Mouse (Mus musculus) neural tube, embryonic 13.5 days (tissue): ENCODE measurements around the gene Col8a1. TPM values are rescaled to one million over a fixed set of nuclear protein-coding genes. Genes with fewer than 3 reads are reported as not detected.
A peak's percentile ranks its signal among the peaks of the same experiment; 100 is the strongest.

ENCODE experiments used
- ATAC-seq: fragments of 200-750 bp; cut with Nextera tagmentation; 2 replicates; pipeline ENCODE4 v1.8.0; 2017; ENCODE audit warnings: low read depth, mild to moderate bottlenecking, moderate TSS enrichment, moderate library complexity
- H3K27ac ChIP-seq: fragments of 300-500 bp; sonication (generic); replicated peaks from 2 replicates; pipeline ENCODE4 v1.5.1; 2015; ENCODE audit warnings: moderate library complexity, mild to moderate bottlenecking, inconsistent platforms
- H3K27me3 ChIP-seq: fragments of 300-500 bp; sonication (generic); 2 replicates; pipeline ENCODE4 v1.6.1; 2015; ENCODE audit warnings: mild to moderate bottlenecking, inconsistent platforms
- H3K36me3 ChIP-seq: fragments of 300-500 bp; sonication (generic); 2 replicates; pipeline ENCODE4 v1.6.1; 2015; ENCODE audit warnings: mild to moderate bottlenecking, inconsistent platforms
- H3K4me1 ChIP-seq: fragments of 300-500 bp; sonication (generic); replicated peaks from 2 replicates; pipeline ENCODE4 v1.6.1; 2015; ENCODE audit warnings: inconsistent platforms
- H3K4me2 ChIP-seq: fragments of 300-500 bp; sonication (generic); 2 replicates; pipeline ENCODE4 v1.6.1; 2015; ENCODE audit warnings: inconsistent platforms, mild to moderate bottlenecking, moderate library complexity
- H3K4me3 ChIP-seq: fragments of 300-500 bp; sonication (generic); 2 replicates; pipeline ENCODE4 v1.5.1; 2015; ENCODE audit warnings: mild to moderate bottlenecking, inconsistent platforms
- H3K9ac ChIP-seq: fragments of 300-500 bp; sonication (generic); 2 replicates; pipeline ENCODE4 v1.6.1; 2015; ENCODE audit warnings: moderate library complexity, mild to moderate bottlenecking, inconsistent platforms
- H3K9me3 ChIP-seq: fragments of 300-500 bp; sonication (generic); 2 replicates; pipeline ENCODE4 v1.6.1; 2016; ENCODE audit warnings: inconsistent platforms
- WGBS: fragments of 180-500 bp; shearing (Covaris S2); methylation state at CpG from one replicate; pipeline ENCODE4 v1.1.7; 2015; 5-methylcytosine and 5-hydroxymethylcytosine counted together
- polyA plus RNA-seq: library from polyadenylated mRNA; unstranded; fragments of >200 nt; fragmentation: Nextera tagmentation; extraction: Ambion mirVana; gene quantifications from 2 replicates; pipeline ENCODE4 v1.2.1, GENCODE M21; 2015

Gene Col8a1
- polyA plus RNA-seq, 1 experiment from 2014 or later, result 5.2 TPM

- no peaks in the 10 kb centered on the region for H3K4me1 ChIP-seq
- no peak overlapping the region for H3K27ac ChIP-seq
- no peak overlapping the region for H3K4me2 ChIP-seq
- no peak overlapping the region for H3K4me3 ChIP-seq
- no peaks in the 10 kb centered on the region for H3K27me3 ChIP-seq
- ATAC-seq, result no peak
- no peaks in the 10 kb centered on the region for H3K9me3 ChIP-seq
- H3K36me3 ChIP-seq, result no peaks in the 10 kb centered on the region
- H3K9ac ChIP-seq, result no peak overlapping the region
- WGBS, result 81% methylated on average over 3 of the region's 3 CpGs
Observed at GRCm38 (mm10) chr16:57662661-57663060, 91.9 kb downstream of the Col8a1 start.

- 79% methylated on average over 2 of the region's 2 CpGs for WGBS
- H3K4me3 ChIP-seq, result no peak overlapping the region
- H3K9me3 ChIP-seq, result no peaks in the 10 kb centered on the region
- no peaks in the 10 kb centered on the region for H3K36me3 ChIP-seq
- H3K4me2 ChIP-seq, result no peak overlapping the region
- H3K9ac ChIP-seq, result no peak overlapping the region
- no peaks in the 10 kb centered on the region for H3K4me1 ChIP-seq
- ATAC-seq, result no peak
- H3K27me3 ChIP-seq, result no peaks in the 10 kb centered on the region
- no peak overlapping the region for H3K27ac ChIP-seq
Observed at GRCm38 (mm10) chr16:57649888-57650287, 104.6 kb downstream of the Col8a1 start.

- no peak overlapping the region for H3K4me2 ChIP-seq
- H3K27me3 ChIP-seq, result no peaks in the 10 kb centered on the region
- no peak overlapping the region for H3K27ac ChIP-seq
- 74% methylated on average over 10 of the region's 10 CpGs for WGBS
- ATAC-seq, result no peak
- H3K36me3 ChIP-seq, result no peaks in the 10 kb centered on the region
- H3K9me3 ChIP-seq, result no peaks in the 10 kb centered on the region
- no peak overlapping the region for H3K9ac ChIP-seq
- H3K4me3 ChIP-seq, result no peak overlapping the region
- no peaks in the 10 kb centered on the region for H3K4me1 ChIP-seq
Observed at GRCm38 (mm10) chr16:57641346-57641885, 113.1 kb downstream of the Col8a1 start.

GRCm38 (mm10) chr16:57634766-57635165 lies 119.8 kb downstream of the Col8a1 start:
- H3K36me3 ChIP-seq, result no peaks in the 10 kb centered on the region
- no peaks in the 10 kb centered on the region for H3K9me3 ChIP-seq
- no peaks in the 10 kb centered on the region for H3K27me3 ChIP-seq
- 63% methylated on average over 5 of the region's 5 CpGs for WGBS
- no peak for ATAC-seq
- no peaks in the 10 kb centered on the region for H3K4me1 ChIP-seq
- H3K27ac ChIP-seq, result no peak overlapping the region
- H3K9ac ChIP-seq, result no peak overlapping the region
- H3K4me3 ChIP-seq, result no peak overlapping the region
- H3K4me2 ChIP-seq, result no peak overlapping the region

- H3K9me3 ChIP-seq, result no peaks in the 10 kb centered on the region
- no peak overlapping the region for H3K4me3 ChIP-seq
- H3K36me3 ChIP-seq, result no peaks in the 10 kb centered on the region
- H3K27ac ChIP-seq, result no peak overlapping the region
- no peak overlapping the region for H3K9ac ChIP-seq
- H3K27me3 ChIP-seq, result no peaks in the 10 kb centered on the region
- ATAC-seq, result peak; percentile 69; the same call in 1 of the 2 replicates
- no peak overlapping the region for H3K4me2 ChIP-seq
- no peaks in the 10 kb centered on the region for H3K4me1 ChIP-seq
- 14% methylated on average over 6 of the region's 6 CpGs for WGBS
Observed at GRCm38 (mm10) chr16:57634191-57634590, 120.3 kb downstream of the Col8a1 start.

GRCm38 (mm10) chr16:57611768-57612167 lies 142.8 kb downstream of the Col8a1 start:
- no peak overlapping the region for H3K4me3 ChIP-seq
- no peak overlapping the region for H3K9ac ChIP-seq
- no peak overlapping the region for H3K27ac ChIP-seq
- H3K4me2 ChIP-seq, result no peak overlapping the region
- H3K4me1 ChIP-seq, result peaks cover 4% of the 10 kb centered on the region
- WGBS, result 2% methylated on average over 1 of the region's 1 CpGs
- no peaks in the 10 kb centered on the region for H3K36me3 ChIP-seq
- ATAC-seq, result no peak
- peaks cover 5% of the 10 kb centered on the region for H3K27me3 ChIP-seq
- no peaks in the 10 kb centered on the region for H3K9me3 ChIP-seq

GRCm38 (mm10) chr16:57606444-57607227 lies 147.9 kb downstream of the Col8a1 start, which contains the start of gene Cmss1:
Cmss1 (minus strand) TSS chr16:57606864.
- peak within 1 kb of the TSS; percentile 94 for H3K4me3 ChIP-seq
- no peaks in the 10 kb centered on the region for H3K27me3 ChIP-seq
- no peaks in the 10 kb centered on the region for H3K9me3 ChIP-seq
- H3K27ac ChIP-seq, result peak within 1 kb of the TSS; percentile 64
- H3K9ac ChIP-seq, result peak within 1 kb of the TSS; percentile 77
- H3K4me1 ChIP-seq, result peaks cover 14% of the 10 kb centered on the region
- ATAC-seq, result peak; percentile 94
- H3K36me3 ChIP-seq, result no peaks in the 10 kb centered on the region
- H3K4me2 ChIP-seq, result peak within 1 kb of the TSS; percentile 72
- under 1% methylated on average over 64 of the region's 64 CpGs for WGBS

GRCm38 (mm10) chr16:57601031-57601430 lies 153.5 kb downstream of the Col8a1 start:
- no peak overlapping the region for H3K4me2 ChIP-seq

GRCm38 (mm10) chr16:57597295-57597957 lies 157.1 kb downstream of the Col8a1 start:
- H3K9ac ChIP-seq, result no peak overlapping the region
- no peak overlapping the region for H3K4me2 ChIP-seq
- no peaks in the 10 kb centered on the region for H3K4me1 ChIP-seq
- 92% methylated on average over 4 of the region's 4 CpGs for WGBS
- H3K27ac ChIP-seq, result no peak overlapping the region
- H3K9me3 ChIP-seq, result no peaks in the 10 kb centered on the region
- H3K36me3 ChIP-seq, result no peaks in the 10 kb centered on the region
- H3K4me3 ChIP-seq, result no peak overlapping the region
- no peak for ATAC-seq
- no peaks in the 10 kb centered on the region for H3K27me3 ChIP-seq

More at GRCm38 (mm10) chr16:57601031-57601430, 153.5 kb downstream of the Col8a1 start:
- Histone ChIP-seq H3K9ac (no peak overlapping the region), H3K9me3 (no peaks in the 10 kb centered on the region), H3K4me3 (no peak overlapping the region), H3K27me3 (no peaks in the 10 kb centered on the region), H3K4me1 (peaks cover 7% of the 10 kb centered on the region), H3K36me3 (no peaks in the 10 kb centered on the region), H3K27ac (no peak overlapping the region)
- ATAC-seq, result no peak

GRCm38 (mm10) chr16:57593422-57594157 lies 160.9 kb downstream of the Col8a1 start:
- WGBS, result 40% methylated on average over 7 of the region's 7 CpGs
- no peak for ATAC-seq
- no peaks in the 10 kb centered on the region for H3K9me3 ChIP-seq
- H3K27me3 ChIP-seq, result no peaks in the 10 kb centered on the region
- H3K4me1 ChIP-seq, result no peaks in the 10 kb centered on the region
- no peaks in the 10 kb centered on the region for H3K36me3 ChIP-seq
- H3K4me3 ChIP-seq, result no peak overlapping the region
- H3K9ac ChIP-seq, result no peak overlapping the region
- no peak overlapping the region for H3K27ac ChIP-seq
- H3K4me2 ChIP-seq, result no peak overlapping the region

GRCm38 (mm10) chr16:57585201-57585600 lies 169.3 kb downstream of the Col8a1 start:
- H3K4me3 ChIP-seq, result no peak overlapping the region
- H3K27ac ChIP-seq, result no peak overlapping the region
- H3K9ac ChIP-seq, result no peak overlapping the region
- H3K36me3 ChIP-seq, result no peaks in the 10 kb centered on the region
- H3K9me3 ChIP-seq, result no peaks in the 10 kb centered on the region
- ATAC-seq, result no peak
- no peaks in the 10 kb centered on the region for H3K27me3 ChIP-seq
- no peaks in the 10 kb centered on the region for H3K4me1 ChIP-seq
- 47% methylated on average over 3 of the region's 3 CpGs for WGBS
- no peak overlapping the region for H3K4me2 ChIP-seq

- Histone ChIP-seq H3K4me3 (no peak overlapping the region), H3K9ac (no peak overlapping the region), H3K27ac (no peak overlapping the region), H3K4me1 (no peaks in the 10 kb centered on the region), H3K4me2 (no peak overlapping the region), H3K36me3 (no peaks in the 10 kb centered on the region), H3K27me3 (no peaks in the 10 kb centered on the region), H3K9me3 (no peaks in the 10 kb centered on the region)
- WGBS, result 83% methylated on average over 2 of the region's 2 CpGs
- no peak for ATAC-seq
Observed at GRCm38 (mm10) chr16:57582008-57582407, 172.5 kb downstream of the Col8a1 start.
